Mouse (Mus musculus): Measurements from ENCODE around the gene Dscam. TPM values are rescaled to one million over a fixed set of nuclear protein-coding genes. Genes with fewer than 3 reads are reported as not detected.

The Dscam gene
- polyA plus RNA-seq, 1 experiment from 2014 or later: 0.03 TPM

DNA sequence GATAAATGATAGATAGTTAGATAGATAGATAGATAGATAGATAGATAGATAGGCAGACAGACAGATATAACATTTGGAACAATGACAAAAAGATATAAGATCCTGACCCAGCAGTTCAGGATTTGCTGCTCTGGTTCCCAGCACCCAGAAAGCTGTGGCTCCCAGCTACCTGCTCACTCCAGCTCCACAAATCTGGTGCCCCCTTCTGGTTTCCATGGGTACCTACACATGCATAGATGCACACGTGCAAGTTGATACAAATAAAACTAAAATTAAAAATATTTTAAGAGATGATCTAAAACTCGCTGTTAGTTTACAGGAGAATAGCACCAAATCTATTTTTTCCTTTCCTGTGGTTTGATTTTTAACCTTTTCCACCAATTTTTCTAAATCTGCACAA lies 238.8 kb downstream of the Dscam start:
- H3K4me2 ChIP-seq: no peak overlapping the region
- H3K27ac ChIP-seq: no peak overlapping the region
- H3K9me3 ChIP-seq (replicated peaks): no peaks in the 10 kb centered on the region
- H3K9ac ChIP-seq: no peak overlapping the region
- WGBS (ENCODE audit: insufficient replicate concordance): 64% methylated on average over 2 of the region's 2 CpGs
- no peak overlapping the region for H3K4me3 ChIP-seq (replicated peaks)
- H3K36me3 ChIP-seq: no peaks in the 10 kb centered on the region
- H3K4me1 ChIP-seq (replicated peaks): no peaks in the 10 kb centered on the region
- DNase-seq (no peak), ATAC-seq (ENCODE audit: low read depth) (no peak)
- peaks cover 11% of the 10 kb centered on the region; the same call in 1 of the 2 replicates for H3K27me3 ChIP-seq

DNA sequence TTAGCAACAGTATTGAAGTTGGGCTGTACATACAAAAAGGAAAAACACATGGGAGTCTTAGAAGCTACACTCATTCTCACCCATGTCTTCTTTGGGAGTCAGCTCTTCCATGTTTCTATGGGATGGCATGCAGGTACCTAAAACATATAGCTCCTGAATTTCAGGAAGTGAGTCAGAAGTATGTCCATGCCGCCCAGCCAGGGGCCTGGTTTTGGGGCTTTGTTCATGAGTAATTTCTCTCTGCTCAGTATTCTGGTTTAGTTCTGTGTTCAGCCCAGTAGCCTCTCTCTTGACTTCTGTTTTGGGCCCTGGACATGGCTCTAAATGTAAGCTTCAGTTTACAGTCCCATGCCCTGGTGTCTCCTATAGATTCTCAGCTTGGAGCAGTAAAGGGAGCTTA lies 242.5 kb downstream of the Dscam start:
- H3K4me1 ChIP-seq (replicated peaks): no peaks in the 10 kb centered on the region
- H3K27ac ChIP-seq: no peak overlapping the region
- no peaks in the 10 kb centered on the region for H3K9me3 ChIP-seq (replicated peaks)
- DNase-seq (no peak), ATAC-seq (ENCODE audit: low read depth) (no peak)
- no peak overlapping the region for H3K4me2 ChIP-seq
- no peaks in the 10 kb centered on the region for H3K27me3 ChIP-seq
- H3K36me3 ChIP-seq: no peaks in the 10 kb centered on the region
- no peak overlapping the region for H3K4me3 ChIP-seq (replicated peaks)
- 55% methylated on average over 1 of the region's 1 CpGs for WGBS (ENCODE audit: insufficient replicate concordance)
- no peak overlapping the region for H3K9ac ChIP-seq

DNA sequence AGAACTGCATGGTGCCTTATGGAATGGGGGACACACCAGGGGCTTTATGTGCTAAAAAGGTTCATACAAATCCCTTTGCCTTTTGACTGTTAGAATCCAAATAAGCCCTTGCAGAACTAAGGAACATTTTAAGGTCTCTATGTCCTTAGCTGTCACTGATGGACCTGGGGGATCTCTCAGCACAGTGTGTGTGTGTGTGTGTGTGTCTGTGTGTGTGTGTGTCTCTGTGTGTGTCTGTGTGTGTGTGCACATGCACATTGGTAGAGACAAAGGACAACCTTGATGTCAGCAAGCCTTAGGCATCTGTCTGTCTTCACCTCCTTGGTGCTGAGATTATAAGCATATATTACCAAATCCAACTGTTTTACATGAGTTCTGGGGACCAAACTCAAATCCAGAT lies 243.1 kb downstream of the Dscam start:
- DNase-seq (no peak), ATAC-seq (ENCODE audit: low read depth) (no peak)
- no peaks in the 10 kb centered on the region for H3K4me1 ChIP-seq (replicated peaks)
- no peak overlapping the region for H3K4me2 ChIP-seq
- H3K36me3 ChIP-seq: no peaks in the 10 kb centered on the region
- no peaks in the 10 kb centered on the region for H3K9me3 ChIP-seq (replicated peaks)
- H3K27ac ChIP-seq: no peak overlapping the region
- H3K4me3 ChIP-seq (replicated peaks): no peak overlapping the region
- no peak overlapping the region for H3K9ac ChIP-seq
- no peaks in the 10 kb centered on the region for H3K27me3 ChIP-seq

DNA sequence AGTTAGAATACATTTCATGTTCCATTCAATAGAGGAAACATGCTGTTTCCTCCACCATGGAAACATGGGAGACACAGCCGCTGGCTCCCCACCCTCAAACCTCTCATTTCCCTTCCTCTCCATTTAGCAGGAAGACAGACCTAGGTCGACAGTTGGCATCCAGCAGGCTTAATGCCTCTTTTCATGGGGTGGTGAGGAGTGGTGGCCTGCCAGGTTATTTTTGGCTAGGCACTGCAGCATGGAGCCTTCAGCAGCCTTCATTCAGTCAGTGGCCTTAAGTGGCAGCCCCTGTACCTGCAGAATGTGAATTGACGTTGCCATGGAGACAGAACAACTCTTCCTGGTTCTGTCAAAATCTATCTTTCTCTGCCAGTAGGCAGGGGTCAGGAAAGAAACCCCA lies 243.6 kb downstream of the Dscam start:
- Histone ChIP-seq H3K4me1 (replicated peaks) (no peaks in the 10 kb centered on the region), H3K27ac (no peak overlapping the region), H3K4me2 (no peak overlapping the region), H3K27me3 (no peaks in the 10 kb centered on the region), H3K4me3 (replicated peaks) (no peak overlapping the region), H3K9ac (no peak overlapping the region), H3K9me3 (replicated peaks) (no peaks in the 10 kb centered on the region), H3K36me3 (no peaks in the 10 kb centered on the region)
- WGBS (ENCODE audit: insufficient replicate concordance): 43% methylated on average over 3 of the region's 3 CpGs
- no peak for DNase-seq
- ATAC-seq (ENCODE audit: low read depth): no peak

DNA sequence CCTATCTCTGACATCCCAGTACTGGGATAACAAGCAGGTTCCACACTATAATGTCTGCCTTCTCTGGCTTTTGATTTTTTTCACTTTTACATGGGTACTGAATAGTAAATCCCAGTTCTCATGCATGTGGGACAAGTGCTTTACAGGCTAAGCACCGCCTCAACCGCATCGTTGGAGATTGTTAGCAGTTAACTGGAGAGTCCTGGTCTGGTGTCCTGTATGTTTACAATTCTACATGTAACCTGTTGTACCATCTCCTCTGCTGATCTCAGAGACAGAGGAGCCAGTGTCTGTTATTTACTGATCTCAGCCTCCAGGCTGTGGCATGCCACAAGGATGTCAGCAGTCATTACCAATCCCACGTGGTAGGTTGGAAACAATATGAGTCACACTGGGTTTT lies 246.6 kb downstream of the Dscam start:
- H3K27me3 ChIP-seq: no peaks in the 10 kb centered on the region
- no peak for ATAC-seq (ENCODE audit: low read depth)
- DNase-seq: no peak
- peaks cover 22% of the 10 kb centered on the region for H3K4me1 ChIP-seq (replicated peaks)
- no peak overlapping the region for H3K4me2 ChIP-seq
- H3K27ac ChIP-seq: no peak overlapping the region
- no peak overlapping the region for H3K9ac ChIP-seq
- H3K9me3 ChIP-seq (replicated peaks): no peaks in the 10 kb centered on the region
- no peaks in the 10 kb centered on the region for H3K36me3 ChIP-seq
- H3K4me3 ChIP-seq (replicated peaks): no peak overlapping the region
- WGBS (ENCODE audit: insufficient replicate concordance): 78% methylated on average over 4 of the region's 4 CpGs

DNA sequence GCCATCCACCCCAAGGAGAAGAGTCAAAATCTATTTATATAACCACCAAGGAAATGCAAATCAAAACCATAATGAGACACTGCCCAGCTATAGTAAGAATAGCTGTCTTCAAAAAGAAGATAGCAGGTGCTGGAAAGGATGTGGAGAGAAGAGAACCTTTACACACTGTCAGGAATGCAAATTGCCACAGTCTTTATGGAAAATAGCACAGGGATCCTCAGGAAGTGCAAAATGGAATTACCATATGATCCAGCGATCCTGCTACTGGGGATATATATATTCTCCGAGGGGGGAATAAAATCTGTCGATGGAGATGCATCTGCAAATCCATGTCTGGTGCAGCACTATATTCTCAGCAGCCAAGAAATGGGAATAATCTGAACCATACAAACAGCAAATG lies 256.1 kb downstream of the Dscam start:
- no peak overlapping the region for H3K4me2 ChIP-seq
- DNase-seq: no peak
- no peak overlapping the region for H3K27ac ChIP-seq
- no peaks in the 10 kb centered on the region for H3K9me3 ChIP-seq (replicated peaks)
- no peak overlapping the region for H3K9ac ChIP-seq
- H3K4me3 ChIP-seq (replicated peaks): no peak overlapping the region
- WGBS (ENCODE audit: insufficient replicate concordance): 79% methylated on average over 3 of the region's 3 CpGs
- no peaks in the 10 kb centered on the region for H3K27me3 ChIP-seq
- ATAC-seq (ENCODE audit: low read depth): no peak
- H3K4me1 ChIP-seq (replicated peaks): peaks cover 45% of the 10 kb centered on the region
- H3K36me3 ChIP-seq: no peaks in the 10 kb centered on the region

DNA sequence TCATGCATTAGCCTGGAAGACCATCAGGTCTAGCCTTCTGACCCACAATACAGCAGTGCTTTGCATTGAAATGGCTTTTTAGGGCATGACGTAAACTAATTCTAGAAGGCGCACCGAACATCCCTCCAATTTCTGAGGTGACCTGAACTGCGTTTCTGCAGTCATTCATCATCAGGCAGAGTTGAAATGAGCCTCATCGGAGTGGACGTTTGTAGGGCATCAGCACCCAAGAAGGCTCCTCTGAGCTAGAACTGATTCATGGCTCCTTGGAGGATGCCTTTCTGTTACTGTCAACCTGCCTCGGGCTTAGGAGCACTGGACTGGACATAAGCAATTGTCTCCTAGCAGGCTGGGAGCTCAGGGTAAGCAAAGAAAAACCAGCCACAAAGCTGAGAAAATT lies 257.7 kb downstream of the Dscam start:
- Histone ChIP-seq H3K36me3 (no peaks in the 10 kb centered on the region), H3K9me3 (replicated peaks) (no peaks in the 10 kb centered on the region), H3K4me2 (no peak overlapping the region), H3K27me3 (no peaks in the 10 kb centered on the region), H3K27ac (no peak overlapping the region), H3K4me1 (replicated peaks) (peaks cover 40% of the 10 kb centered on the region), H3K4me3 (replicated peaks) (no peak overlapping the region), H3K9ac (no peak overlapping the region)
- 77% methylated on average over 7 of the region's 7 CpGs for WGBS (ENCODE audit: insufficient replicate concordance)
- DNase-seq (no peak), ATAC-seq (ENCODE audit: low read depth) (no peak)

DNA sequence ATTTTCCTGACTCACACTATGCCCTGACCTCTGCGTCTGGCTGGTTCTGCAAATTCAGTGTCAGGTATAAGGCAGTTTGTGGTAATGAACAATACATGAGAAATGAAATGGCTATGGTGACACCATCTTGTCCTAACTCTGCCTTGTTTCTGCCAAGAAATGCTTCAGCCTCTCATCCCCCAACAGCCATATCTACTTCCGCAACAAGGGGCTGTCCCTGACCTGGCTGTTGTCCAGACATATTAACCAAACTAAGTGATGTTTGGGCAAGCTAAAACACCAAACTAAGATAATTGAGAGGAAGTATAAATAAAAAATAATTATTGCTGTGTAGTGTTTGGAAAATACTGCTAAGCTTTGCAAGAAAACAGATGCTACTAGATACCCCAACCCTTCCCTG lies 258.4 kb downstream of the Dscam start:
- 74% methylated on average over 2 of the region's 2 CpGs for WGBS (ENCODE audit: insufficient replicate concordance)

DNA sequence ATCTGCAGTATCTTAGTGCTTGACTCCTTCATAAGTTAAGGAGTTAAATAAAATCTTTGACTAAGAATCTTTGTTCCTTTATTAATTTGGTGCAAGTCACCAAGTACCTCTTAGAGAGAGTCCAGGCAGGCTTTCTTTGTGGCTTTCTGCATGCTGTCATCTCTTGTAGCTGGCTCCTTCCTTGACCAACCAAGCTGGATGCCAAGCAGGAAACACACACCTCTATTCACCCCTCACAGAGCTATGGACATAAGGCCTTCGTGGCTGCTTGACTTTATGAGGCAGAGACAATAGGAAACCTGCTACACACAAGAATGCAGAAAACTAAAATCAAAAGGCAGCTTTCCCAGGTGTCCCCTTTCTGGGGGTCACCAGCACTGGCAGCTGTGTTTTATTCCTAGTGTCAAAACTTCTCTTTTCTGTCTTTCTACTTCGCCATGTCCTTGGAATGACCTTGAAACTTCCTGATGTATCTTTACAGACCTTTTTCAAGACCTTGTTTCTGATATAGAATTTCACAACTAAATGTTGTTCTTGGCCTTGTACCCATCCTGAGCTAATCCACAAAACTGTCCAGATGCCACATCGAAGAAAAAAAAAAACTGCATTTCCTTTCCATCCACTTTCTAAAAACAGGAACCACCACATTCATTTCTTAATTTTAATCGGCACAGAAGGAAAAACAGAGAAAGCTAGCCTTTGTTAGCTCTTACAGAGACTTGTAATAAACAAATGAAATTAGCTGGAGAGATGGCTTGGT lies 260.0 kb downstream of the Dscam start:
- ATAC-seq (ENCODE audit: low read depth): no peak
- peak overlapping the region; percentile 34; the same call in 1 of the 2 replicates for H3K27ac ChIP-seq
- no peak overlapping the region for H3K4me3 ChIP-seq (replicated peaks)
- peaks cover 47% of the 10 kb centered on the region for H3K4me1 ChIP-seq (replicated peaks)
- H3K9me3 ChIP-seq (replicated peaks): no peaks in the 10 kb centered on the region
- no peak overlapping the region for H3K4me2 ChIP-seq
- no peaks in the 10 kb centered on the region for H3K27me3 ChIP-seq
- 63% methylated on average over 4 of the region's 4 CpGs for WGBS (ENCODE audit: insufficient replicate concordance)
- H3K9ac ChIP-seq: no peak overlapping the region
- DNase-seq: no peak
- H3K36me3 ChIP-seq: no peaks in the 10 kb centered on the region

More for the DNA sequence above, 258.4 kb downstream of the Dscam start:
- ATAC-seq (ENCODE audit: low read depth) (no peak), DNase-seq (no peak)
- Histone ChIP-seq H3K9ac (no peak overlapping the region), H3K27me3 (no peaks in the 10 kb centered on the region), H3K36me3 (no peaks in the 10 kb centered on the region), H3K27ac (no peak overlapping the region), H3K9me3 (replicated peaks) (no peaks in the 10 kb centered on the region), H3K4me2 (no peak overlapping the region), H3K4me3 (replicated peaks) (no peak overlapping the region), H3K4me1 (replicated peaks) (peaks cover 40% of the 10 kb centered on the region)

DNA sequence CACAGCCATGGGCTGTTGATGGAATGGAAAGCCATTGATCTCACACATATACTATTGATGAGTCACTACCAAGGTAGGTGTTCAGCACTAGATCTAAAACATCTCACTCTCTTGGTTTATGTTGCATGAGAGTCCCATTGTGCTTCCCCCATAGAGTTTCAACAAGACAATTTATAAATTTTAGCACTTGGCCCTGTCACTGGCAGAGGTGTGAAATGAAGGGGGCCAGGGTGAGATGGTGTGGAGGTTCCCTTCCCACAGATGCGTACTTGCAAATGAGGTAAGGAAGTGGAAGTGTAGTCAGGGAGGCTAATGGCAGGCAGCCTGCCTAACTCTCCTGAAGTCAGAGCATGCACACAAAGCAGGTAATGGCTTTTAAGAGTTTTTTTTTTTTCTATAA lies 262.7 kb downstream of the Dscam start:
- Histone ChIP-seq H3K27ac (peak overlapping the region; percentile 94), H3K36me3 (no peaks in the 10 kb centered on the region), H3K4me2 (no peak overlapping the region), H3K4me3 (replicated peaks) (no peak overlapping the region), H3K9me3 (replicated peaks) (no peaks in the 10 kb centered on the region), H3K4me1 (replicated peaks) (peaks cover 69% of the 10 kb centered on the region), H3K27me3 (no peaks in the 10 kb centered on the region), H3K9ac (no peak overlapping the region)
- DNase-seq (no peak), ATAC-seq (ENCODE audit: low read depth) (no peak)
- WGBS (ENCODE audit: insufficient replicate concordance): 78% methylated on average over 1 of the region's 1 CpGs

DNA sequence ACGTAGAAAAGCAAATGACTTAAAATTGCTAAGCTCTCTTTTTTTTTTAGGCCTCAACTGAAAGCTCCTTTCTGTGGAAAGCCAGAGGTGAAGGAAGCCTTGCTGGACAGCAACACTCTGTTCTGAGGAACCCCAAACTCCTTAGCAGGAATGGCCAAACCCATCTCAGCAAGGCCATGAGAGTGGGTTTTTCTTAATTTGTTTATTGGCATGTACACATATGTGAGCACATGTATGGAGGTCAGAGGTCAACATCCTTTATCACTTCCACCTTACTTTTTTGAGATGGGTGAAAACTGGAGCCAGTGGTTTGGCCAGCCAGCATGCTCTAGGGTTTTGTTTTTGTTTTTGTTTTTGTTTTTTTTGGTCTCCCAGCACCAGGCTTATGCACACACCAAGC lies 263.5 kb downstream of the Dscam start:
- Histone ChIP-seq H3K9me3 (replicated peaks) (no peaks in the 10 kb centered on the region), H3K4me3 (replicated peaks) (no peak overlapping the region), H3K36me3 (no peaks in the 10 kb centered on the region), H3K9ac (peak overlapping the region; percentile 39; the same call in 1 of the 2 replicates), H3K4me1 (replicated peaks) (peaks cover 76% of the 10 kb centered on the region), H3K4me2 (no peak overlapping the region), H3K27ac (peak overlapping the region; percentile 94), H3K27me3 (no peaks in the 10 kb centered on the region)
- 50% methylated on average over 1 of the region's 1 CpGs for WGBS (ENCODE audit: insufficient replicate concordance)
- no peak for DNase-seq
- ATAC-seq (ENCODE audit: low read depth): no peak

DNA sequence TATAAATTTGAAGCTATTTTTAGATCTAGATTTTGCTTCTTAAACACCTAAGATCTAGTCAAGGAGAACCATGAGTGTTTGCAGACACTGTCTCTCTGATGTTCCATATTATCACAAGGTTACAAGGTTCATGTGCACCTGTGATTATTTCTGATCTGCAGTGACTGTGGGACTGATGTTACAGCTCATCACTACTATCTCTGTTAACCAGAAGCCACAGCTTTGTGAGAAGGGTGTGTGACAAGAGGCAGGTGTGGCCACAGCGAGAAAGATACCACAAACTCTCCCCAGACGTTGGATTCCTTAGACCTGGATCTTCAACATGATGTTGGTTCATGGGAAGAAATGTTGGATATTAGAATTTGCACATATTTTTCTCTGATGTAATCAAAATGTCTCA lies 263.9 kb downstream of the Dscam start:
- no peaks in the 10 kb centered on the region for H3K36me3 ChIP-seq
- H3K27me3 ChIP-seq: no peaks in the 10 kb centered on the region
- H3K4me1 ChIP-seq (replicated peaks): peaks cover 78% of the 10 kb centered on the region
- 18% methylated on average over 2 of the region's 2 CpGs for WGBS (ENCODE audit: insufficient replicate concordance)
- ATAC-seq (ENCODE audit: low read depth) (peak; percentile 97), DNase-seq (peak; percentile 72)
- H3K9me3 ChIP-seq (replicated peaks): no peaks in the 10 kb centered on the region
- peak overlapping the region; percentile 94 for H3K27ac ChIP-seq
- no peak overlapping the region for H3K9ac ChIP-seq
- peak overlapping the region; percentile 43 for H3K4me2 ChIP-seq
- no peak overlapping the region for H3K4me3 ChIP-seq (replicated peaks)
